Mouse (Mus musculus) gastrocnemius, adult 18-20 months (tissue): ENCODE measurements around the gene Zgpat. TPM values are rescaled to one million over a fixed set of nuclear protein-coding genes. Genes with fewer than 3 reads are reported as not detected.
A peak's percentile ranks its signal among the peaks of the same experiment; 100 is the strongest.

Experiments used
- DNase-seq: peaks from one replicate; pipeline ENCODE4 v3.0.0; 2021; ENCODE audit warnings: low spot score
- long read RNA-seq, 2 experiments: library from polyadenylated mRNA; stranded (forward); transcript quantifications; one replicate each; pipeline ENCODE4 v2.0.0; 2021
- total RNA-seq, 2 experiments: library from RNA; stranded (reverse); gene quantifications; 2 replicates each; pipeline ENCODE4 v1.2.3; 2021

Gene Zgpat
- total RNA-seq = 10 to 100 TPM; 11.7 to 12.4 TPM
- long read RNA-seq, experiment 1, transcript Zgpat-202 (6 exons, 2,072 nt) = major isoform, 10 of 20 reads
- long read RNA-seq, experiment 1, partial matches to known transcripts = 0 of 20 reads
- long read RNA-seq, experiment 1, other reads (novel, unspliced or antisense) = 8 of 20 reads
- long read RNA-seq, experiment 2, transcript Zgpat-202 (6 exons, 2,072 nt) = major isoform, 9 of 19 reads
- long read RNA-seq, experiment 2, partial matches to known transcripts = 0 of 19 reads
- long read RNA-seq, experiment 2, other reads (novel, unspliced or antisense) = 10 of 19 reads

DNA sequence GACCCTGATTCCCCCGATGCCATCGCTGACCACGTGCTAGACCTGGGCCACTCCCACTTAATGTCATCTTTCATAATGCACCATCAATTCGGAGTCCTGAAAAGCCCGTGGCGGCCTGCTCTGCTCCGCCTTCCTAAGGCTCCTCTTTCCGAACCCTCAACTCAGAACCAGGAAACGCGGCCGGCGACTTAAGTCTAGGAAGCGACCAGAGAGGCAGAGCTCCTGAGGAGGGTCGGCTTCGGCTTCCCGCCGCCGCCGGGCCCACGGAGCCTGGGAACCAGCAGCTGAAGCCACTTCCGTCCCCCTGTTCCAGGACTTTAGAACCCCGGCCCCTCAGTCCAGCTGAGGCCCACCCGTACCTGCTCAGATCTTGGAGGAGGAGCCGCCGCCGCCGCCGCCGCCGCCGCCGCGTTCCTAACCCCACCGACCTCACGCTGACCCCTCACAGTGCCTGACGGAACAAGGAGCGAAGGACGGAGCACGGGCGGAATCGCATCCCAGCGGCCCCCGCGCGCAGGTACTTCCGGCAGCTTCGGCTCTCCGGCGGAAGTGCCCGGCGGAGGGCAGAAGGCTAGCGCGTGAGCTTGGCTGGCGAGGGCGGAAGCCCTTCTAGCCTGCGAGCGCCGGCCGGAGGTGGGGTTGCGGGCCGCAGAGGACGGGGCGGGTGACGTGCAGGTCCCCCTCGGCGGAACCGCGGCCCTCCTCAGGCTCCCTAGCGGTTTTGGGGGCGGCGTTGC lies at the start of gene Zgpat, which contains the start of gene Arfrp1:
Gene Zgpat, plus strand, starts transcription at position 69 of the 737 bp plus-strand sequence.
Gene Arfrp1, minus strand, starts transcription at position 545 of the 737 bp plus-strand sequence.
- peak; percentile 90 for DNase-seq

DNA sequence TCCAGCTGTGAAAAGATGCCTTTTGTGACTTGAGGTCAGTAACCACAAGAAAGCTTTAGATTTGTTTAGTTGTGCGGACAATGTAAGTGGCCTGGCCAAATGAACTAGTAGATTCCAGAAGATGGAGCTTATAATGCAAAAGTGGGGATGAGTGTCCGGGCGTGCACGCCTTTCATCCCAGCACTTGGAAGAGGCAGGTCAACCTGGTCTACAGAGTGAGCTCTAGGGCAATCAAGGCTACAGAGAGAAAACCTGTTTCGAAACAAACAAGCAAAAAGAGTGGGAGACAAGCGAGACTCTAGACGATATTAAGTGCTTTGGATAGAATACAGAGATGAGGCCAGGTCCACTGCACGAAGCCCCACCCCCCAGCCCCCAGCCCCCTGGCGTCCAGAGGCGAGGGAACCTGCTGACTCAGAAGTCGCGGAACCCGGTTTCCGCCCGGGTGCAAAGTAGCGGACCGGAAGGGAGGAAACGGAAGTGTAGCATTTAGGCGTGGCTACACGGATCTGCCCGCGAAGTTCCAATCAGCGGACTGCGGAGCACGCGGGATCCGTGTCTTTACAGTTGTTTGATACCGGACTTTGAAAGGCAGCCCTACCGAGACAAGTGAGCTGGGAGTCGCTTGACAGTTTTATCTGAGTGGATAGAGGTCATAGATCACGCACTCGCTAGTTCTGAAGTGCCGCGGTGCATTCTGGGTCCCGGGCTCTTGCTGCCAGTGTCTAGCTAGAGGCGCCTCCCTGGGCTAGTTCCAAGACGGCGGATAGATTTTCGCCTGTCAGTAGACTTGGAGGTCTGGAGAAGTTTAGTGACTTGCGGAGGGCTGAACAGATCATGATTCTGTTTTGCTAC lies 45.3 kb upstream of the Zgpat start, which contains the start of gene Rtel1:
Gene Rtel1, plus strand, starts transcription at position 492 of the 855 bp plus-strand sequence.
- peak; percentile 87 for DNase-seq

DNA sequence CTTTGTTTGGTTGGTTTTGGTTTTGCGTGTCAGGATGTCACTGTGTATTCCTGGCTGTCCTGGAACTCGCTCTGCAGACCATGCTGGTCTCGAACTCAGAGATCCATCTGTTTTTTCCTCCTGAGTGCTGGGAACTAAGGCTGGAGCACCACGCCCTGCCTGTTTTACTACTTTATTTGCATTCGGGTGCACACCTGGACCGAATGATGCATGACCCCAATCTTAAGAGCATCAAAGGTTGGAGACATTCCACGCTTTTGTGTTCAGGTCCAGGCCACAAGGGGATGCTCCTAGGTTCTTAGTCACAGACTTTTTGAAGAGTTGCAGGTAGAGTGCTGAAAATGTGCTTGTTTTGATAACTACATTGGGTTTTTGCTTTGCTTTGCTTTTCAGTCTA lies 44.6 kb upstream of the Zgpat start:
- DNase-seq = no peak

DNA sequence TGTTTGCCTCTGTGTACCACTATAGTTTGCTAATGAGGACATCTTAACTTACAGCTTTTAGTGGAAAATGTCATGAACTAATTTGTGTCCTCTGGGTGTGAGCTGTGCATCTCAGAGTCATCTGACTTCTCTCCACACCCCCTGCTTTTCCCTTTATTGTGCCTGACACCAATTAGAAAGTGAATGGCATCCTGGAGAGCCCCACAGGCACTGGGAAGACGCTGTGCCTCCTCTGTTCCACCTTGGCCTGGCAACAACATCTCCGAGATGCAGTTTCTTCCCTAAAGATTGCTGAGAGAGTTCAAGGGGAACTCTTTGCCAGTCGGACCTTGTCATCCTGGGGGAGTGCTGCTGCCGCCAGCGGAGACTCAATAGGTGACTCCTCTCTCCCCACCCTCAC lies 42.6 kb upstream of the Zgpat start:
- DNase-seq = no peak

DNA sequence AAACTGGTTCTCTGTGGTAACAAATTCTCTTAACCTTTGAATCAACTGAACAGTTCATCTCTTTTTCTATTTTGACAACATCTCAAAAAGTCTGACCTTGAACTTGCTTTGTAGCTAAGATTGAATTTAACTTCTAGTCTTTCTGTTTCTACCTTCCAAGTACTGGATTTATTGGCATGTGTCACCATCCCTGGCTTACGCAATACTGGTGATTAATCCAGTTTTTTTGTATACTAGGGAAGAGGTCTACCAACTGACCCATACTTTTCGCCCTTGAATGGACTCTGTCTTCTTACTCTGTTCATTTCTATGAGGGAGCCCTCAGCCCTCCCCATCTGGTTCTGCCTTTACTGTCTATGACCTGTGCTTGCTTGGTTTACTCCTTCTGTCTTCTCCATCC lies 38.6 kb upstream of the Zgpat start:
- no peak for DNase-seq

DNA sequence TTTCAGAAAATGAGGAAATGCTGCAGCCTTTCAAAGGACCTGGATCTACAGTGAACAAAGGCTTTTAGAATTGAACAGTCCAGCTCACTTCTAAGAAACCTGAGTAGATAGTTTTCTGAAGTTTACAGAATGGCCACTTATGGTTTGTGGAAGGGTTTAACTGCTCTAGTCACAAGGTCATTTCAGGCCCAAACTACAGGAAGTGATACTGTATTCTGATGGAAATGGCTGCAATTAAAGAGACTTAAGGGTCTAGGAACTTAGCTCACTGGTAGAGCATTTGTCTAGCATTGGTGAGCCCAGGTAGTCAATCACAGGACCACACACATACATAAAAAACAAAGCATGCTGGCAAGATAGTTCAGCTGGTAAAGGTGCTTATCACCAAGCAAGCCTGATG lies 32.2 kb upstream of the Zgpat start:
- no peak for DNase-seq

DNA sequence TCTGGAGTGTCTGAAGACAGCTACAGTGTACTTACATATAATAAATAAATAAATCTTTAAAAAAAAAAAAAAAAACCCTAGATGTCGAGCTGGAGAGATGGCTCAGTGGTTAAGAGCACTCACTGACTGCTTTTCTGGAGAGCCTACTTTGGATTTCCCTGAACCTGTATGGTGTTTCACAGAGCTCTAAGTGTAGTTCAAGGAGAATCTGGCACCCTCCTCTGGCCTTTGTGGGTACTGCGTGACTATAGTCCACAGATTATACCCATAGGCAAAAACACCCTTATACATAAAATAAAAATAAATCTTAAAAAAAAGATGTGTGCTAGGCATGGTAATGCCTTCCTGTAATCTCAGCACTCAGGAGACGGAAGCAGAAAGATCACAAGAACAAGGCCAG lies 30.7 kb upstream of the Zgpat start:
- DNase-seq = peak; percentile 71

DNA sequence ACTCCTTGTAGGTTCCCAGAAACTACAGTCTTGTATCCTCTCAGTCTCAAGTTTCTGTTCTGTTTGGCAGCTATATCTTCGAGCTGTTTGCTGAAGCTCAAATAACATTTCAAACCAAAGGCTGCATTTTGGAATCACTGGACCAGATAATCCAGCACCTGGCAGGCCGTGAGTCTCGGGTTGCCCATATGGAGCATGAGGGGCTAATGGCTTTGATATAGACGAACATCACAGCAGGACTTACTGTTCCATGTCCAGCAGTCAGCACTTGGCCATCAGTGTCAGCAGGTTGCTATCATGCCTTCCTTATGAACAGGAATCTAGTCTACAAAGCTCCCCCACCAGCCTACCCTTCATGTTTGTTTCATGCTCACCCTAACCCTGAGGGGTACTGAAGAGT lies 24.3 kb upstream of the Zgpat start:
- no peak for DNase-seq

DNA sequence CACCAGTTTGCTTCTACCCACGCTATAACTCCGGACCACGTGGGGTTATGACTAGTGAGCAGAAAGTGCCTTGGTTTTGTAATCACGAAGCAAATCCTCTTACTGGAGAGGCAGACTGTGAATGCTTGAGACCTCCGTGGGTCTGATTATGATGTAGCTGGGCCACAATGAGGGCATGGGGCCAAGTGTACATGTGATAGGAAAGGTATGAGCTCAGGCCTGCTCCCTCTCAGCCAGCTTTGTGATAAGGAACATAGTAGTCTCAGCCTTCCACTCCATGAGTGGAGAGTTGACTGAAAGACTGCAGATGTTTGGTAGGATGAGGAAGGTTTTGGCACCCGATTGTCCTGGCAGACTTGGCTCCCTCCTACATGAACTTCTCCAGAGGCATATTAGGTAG lies 22.0 kb upstream of the Zgpat start:
- no peak for DNase-seq

DNA sequence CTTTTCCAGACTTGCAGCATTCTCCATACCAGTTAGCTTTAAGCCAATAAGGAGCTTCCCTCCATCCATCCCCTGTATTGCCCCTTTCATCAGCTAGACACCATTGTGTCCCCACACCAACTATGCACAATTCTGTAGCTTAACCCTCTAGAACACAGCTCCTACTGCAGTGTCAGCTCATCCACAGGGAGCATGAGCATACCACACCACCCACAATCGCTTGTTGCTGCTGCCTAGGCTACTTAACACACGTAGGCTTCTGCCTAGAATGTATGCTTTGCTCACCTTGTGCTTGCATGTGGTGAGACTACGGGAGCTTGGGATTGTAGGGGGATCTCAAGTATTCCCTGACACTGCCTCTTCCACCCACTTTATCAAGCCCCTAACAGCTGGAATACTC lies 7.9 kb upstream of the Zgpat start:
- DNase-seq = no peak

DNA sequence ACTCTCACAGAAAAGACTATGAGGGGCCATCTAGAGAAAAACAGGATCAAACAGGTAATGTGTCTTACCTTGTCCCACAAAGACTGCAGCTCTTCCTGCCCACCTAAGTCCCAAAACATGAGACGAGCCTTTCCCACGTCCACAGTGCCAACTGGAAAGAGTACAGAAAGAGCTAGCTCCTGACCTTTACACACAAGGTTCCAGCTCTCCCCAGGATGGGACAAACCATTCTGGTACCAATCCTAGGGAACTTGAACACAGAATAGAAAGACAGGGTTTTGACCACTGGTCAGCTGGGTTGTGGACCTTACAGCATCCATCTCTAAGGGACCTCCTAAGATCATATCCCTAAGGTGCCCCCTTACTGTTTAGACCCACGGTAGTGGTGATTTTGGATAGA lies 782 bp upstream of the Zgpat start:
- DNase-seq = no peak

DNA sequence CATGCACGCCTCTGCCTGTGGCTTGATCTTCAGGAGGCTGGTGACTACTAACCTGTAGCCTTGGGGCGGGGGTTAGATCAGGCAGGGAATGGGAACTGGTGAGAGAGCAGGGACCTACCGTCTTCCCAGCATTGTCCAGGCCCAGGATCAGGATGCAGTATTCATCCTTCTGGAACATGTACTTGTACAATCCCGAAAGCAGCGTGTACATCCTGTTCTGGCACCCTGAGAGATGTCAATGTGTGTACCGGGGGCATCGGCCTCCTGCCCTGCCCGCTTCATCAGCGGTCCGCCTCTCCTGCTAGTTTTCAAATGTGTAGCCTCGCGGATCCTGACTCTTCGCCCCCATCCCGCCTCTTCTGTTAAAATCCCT lies 255 bp upstream of the Zgpat start:
- no peak for DNase-seq

DNA sequence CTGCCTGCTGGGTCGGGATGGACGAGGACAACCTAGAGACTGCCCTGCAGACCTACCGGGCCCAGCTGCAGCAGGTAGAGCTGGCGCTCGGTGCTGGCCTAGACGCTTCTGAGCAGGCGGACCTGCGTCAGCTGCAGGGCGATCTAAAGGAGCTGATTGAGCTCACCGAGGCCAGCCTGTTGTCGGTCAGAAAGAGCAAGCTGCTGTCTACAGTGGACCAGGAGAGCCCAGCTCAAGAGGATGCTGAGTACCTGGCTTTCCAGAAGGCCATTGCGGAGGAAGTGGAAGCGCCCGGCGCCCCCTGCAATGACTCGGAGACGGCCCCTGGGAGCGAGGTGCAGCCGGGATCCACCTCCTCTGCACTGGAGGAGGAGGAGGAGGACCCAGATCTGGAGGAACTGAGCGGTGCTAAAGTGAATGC lies 937 bp downstream of the Zgpat start:
- no peak for DNase-seq

DNA sequence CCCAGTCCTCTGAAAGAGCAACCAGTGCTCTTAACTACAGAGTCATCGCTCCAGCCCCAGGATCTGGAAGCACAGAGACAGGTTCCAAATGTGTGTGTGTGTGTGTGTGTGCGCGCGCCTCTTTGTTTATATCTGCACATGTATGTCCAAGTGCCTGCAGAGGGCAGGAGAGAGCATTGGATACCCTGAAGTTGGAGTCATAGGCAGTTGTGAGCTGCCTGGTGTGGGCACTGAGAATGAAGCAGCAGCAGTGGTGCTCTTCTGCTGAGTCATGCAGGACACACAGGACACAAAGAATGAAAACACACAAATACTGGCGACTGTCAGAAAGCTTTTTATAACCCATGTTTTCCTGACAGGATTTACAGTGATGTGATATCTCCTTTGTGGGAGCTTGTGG lies 5.3 kb downstream of the Zgpat start:
- DNase-seq = no peak

DNA sequence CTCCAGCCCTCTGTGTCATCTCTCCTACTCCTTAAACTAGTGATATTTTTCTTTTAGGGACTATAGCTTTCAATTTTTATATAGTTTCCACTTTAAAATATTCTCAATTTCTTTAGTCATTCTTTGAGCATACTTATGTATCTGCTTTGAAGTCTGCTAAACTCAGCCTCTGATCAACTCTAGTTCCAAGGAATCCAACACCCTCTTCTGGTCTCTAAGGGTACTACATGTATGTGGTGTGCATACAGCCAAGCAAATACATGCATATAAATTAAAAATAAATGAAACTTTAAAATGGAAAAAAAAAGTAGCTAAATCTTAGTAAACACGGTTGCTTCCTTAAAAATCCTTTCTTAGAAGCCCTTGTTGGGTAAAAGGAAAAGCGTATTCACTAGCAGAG lies 11.1 kb downstream of the Zgpat start:
- no peak for DNase-seq

DNA sequence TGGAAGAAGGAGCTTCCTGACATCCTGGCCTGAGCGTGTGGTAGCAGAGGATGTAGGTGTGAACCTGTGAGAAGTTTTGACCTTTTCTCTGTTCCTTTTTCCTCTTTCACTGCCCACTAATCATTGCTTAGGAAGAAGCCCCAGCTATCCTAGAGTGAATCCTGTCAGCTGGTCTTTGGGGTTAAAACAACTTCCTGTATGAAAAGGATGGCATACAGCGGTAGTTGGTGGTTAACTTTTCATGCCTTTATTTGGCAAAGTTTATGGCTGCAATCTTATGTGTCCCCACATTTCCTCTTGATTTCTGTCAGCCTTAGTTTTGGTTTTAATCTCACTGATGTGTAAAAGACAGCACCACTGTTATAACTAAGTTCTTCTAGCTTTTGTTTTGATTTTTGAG lies 12.5 kb downstream of the Zgpat start:
- no peak for DNase-seq

DNA sequence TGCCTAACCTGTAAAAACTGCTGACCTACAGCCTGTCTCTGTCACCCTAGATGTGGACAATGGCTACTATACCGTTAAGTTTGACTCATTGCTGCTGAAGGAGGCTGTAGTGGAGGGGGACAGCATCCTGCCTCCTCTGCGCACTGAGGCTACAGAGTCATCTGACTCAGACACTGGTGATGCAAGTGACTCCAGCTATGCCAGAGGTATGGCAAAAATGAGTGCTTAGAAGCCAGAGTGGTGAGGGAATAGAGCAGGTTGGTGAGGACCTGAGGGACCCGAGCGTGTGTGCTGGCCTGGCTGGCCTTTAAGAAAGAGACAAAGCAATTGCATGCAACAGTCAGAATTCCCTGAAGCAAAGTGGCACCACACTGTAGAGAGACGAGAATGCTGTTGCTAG lies 14.0 kb downstream of the Zgpat start:
- DNase-seq = no peak

DNA sequence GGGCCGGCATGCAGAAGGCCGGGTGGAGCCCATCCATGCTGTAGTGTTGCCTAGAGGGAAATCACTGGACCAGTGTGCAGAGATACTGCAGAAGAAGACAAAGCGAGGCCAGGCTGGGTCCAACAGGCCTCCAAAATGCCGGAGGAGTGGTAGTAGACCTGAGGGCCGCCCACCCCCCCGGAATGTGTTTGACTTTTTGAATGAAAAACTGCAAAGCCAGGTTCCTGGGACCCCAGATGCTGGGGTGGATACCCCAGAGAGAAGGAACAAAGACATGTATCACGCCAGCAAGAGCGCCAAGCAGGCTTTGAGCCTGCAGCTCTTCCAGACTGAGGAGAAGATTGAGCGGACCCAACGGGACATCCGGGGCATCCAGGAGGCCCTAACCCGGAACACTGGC lies 15.1 kb downstream of the Zgpat start, which contains the start of gene Lime1:
Gene Lime1, plus strand, starts transcription at position 301 of the 400 bp plus-strand sequence.
- DNase-seq = no peak

DNA sequence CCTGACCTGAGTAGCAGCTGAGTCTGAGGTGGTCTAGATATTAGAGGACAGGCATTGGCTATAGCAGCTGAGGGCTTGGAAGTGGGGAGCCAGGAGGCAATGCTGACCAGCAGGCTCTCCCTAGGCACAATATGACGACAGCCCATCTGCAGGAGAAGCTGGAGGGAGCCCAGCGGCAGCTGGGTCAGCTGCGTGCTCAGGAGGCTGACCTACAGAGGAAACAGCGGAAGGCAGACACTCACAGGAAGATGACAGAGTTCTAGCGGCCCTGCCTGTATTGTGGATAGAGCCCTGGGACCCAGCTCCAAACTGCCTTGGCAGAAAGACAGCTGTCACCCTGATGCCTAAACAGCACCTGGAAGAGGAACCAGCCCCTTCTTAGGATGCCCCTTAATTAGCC lies 15.5 kb downstream of the Zgpat start:
- DNase-seq = no peak

DNA sequence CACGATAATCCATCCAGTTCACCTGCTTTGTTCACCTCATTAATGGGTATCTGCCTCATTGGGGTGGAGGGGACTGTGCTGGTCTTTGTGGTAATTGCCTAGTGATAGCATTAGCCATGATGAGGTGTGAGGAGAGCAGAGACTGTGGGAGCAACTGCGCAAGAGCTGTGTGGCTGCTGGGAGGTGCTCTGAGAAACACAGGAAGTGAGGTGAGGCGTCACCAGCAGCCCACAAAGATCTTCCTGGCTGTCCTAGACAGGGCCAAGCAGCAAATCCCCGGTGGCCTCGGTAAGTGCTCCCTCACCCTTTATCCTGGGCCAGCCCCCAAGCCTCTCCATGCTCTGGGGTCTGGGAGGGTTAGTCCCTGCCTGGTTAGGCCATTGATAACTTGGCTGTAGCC lies 16.4 kb downstream of the Zgpat start:
- DNase-seq = no peak

DNA sequence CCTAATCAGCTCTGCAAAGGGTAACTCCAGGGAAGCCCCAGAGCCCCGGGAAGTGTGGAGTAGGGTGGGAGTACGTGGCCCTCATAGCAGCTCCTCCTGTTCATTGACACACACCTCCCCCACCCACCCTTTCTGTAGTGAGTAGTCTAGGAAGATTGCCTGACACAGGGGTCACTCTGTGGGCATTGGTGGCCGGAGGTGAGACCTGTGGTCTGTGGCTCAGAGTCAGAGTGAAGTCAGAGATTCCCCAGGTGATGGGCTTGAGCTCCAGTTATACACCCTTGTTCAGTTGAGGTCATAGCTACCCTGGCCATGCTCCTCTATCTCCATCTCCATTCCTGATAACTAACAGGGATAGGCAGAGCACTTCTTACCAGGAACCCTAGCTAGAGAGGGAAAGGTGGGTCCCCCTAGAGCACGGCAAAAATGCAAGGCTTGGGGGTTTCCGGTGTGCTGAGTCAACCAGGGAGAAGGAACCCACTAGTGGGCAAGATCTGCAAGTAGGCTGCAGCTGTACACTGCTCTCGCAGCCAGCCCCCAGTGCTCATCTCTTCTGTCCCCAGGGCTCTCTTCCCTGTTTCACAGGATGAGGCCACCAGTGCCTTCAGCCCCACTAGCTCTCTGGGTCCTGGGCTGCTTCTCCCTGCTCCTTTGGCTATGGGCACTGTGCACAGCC lies 17.0 kb downstream of the Zgpat start:
- no peak for DNase-seq

DNA sequence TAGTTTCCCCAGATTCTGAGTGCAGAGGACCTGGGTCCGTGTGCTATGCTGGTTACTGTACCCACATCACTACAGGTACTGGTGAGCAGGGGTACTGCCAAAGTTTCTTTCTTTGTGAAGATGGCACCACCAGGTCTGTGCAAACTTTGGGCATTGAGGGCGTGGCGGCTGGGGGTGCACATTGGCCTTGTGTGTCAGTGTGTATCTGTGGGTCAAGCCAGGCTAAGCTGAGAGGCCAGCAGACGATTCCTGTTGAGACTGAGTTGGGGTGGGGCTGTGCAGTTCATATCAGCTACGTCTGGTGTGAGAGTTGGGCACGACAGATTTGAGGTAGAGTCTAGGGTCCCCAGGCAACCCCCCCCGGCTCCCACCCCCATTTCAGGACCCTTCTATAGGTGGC lies 19.7 kb downstream of the Zgpat start:
- DNase-seq = no peak
